Mouse (Mus musculus) megakaryocyte progenitor cell, adult 5-6 weeks (primary cell): Measurements from ENCODE around the gene Zfp791. TPM values are rescaled to one million over a fixed set of nuclear protein-coding genes. Genes with fewer than 3 reads are reported as not detected.
A peak's percentile ranks its signal among the peaks of the same experiment; 100 is the strongest.
"Not testable (repeated sequence)": the region's sequence is repeated elsewhere in the genome, so short reads cannot be mapped to it uniquely, and the experiment has no call there.

Experiments
- ATAC-seq: replicated peaks from 2 replicates; pipeline ENCODE4 v1.8.0; 2016; ENCODE audit warnings: mild to moderate bottlenecking, moderate TSS enrichment, inconsistent platforms; ENCODE audit not compliant: poor library complexity
- total RNA-seq, 2 experiments: library from RNA; stranded (forward) in 1 of 2; stranded (reverse) in 1 of 2; fragments of 157-497, 149-512 nt in 1 of 2; fragments of 200-1000 nt in 1 of 2; gene quantifications; 2 replicates each; pipeline versions ENCODE4 v1.2.3 to v1.2.4; 2015 to 2017

Zfp791 gene
- not detected in 2 replicates for total RNA-seq (2015)
- total RNA-seq (2017), result not detected in 2 replicates

DNA sequence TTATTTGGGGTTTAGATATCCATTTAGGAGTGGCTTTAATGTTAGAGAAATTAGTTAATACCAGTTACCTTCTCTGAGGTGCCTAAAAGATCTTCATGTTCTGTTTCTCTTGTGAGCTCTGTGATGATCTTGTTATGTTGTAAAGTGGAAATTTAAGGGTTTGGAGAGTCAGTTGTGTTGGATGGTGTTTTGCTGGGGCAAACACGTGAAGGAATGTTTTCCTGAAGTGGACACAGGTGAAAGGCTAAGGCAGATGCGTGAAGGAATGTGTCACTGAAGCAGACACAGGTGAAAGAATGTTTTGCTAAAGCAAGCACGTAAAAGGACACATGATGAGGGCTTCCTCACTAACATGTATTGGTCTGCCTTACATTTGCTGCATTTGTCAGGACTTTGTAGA, at the start of gene Zfp791:
Zfp791 (minus strand) TSS at position 101 of the 400 bp plus-strand sequence.
- ATAC-seq, result no peak

- ATAC-seq, result 0 out of 2 replicates have a peak, but pooled peaks have one; percentile 48
Measured at GRCm38 (mm10) chr8:85171291-85171690, 48.4 kb upstream of the Zfp791 start.

GRCm38 (mm10) chr8:85151624-85152023, 28.7 kb upstream of the Zfp791 start, which contains the start of gene Cks1brt:
Gene Cks1brt (plus strand): TSS chr8:85151924.
- ATAC-seq, result no peak

GRCm38 (mm10) chr8:85142516-85142915, 19.6 kb upstream of the Zfp791 start:
- peak; percentile 91 for ATAC-seq

DNA sequence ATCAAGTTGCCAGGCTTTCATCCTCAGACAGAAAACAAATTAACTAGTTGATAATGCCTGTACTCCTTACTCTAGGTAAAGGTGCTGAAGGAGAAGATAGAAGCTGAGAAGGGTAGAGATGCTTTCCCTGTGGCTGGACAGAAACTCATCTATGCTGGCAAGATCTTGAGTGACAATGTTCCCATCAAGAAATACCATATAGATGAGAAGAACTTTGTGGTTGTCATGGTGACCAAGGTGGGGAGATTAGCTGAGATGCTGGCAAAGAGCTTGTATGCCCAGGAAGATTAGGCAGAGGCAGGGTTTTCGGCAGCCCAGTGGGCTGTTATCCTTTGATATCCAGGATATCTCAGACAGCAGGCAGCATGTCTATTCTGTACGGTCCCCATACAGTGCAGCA, 12.8 kb upstream of the Zfp791 start:
- ATAC-seq, result not testable (repeated sequence)

GRCm38 (mm10) chr8:85132335-85132734, 9.4 kb upstream of the Zfp791 start:
- ATAC-seq, result no peak

GRCm38 (mm10) chr8:85123691-85124090, 796 bp upstream of the Zfp791 start:
- no peak for ATAC-seq

DNA sequence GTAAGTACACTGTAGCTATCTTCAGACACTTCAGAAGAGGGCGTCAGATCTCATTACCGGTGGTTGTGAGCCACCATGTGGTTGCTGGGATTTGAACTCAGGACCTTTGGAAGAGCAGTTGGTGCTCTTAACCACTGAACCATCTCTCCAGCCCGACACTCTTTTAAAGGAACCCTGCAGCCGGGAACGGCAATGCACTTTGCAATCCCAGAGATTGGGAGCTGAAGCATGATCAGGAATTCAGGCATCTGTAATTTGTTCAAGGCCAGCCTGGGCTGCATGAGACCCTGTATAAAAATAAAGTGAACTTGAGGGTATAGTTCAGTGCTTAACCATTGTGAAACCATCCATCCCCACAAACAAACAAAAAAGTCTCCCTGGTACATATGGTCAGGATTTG, 2.6 kb downstream of the Zfp791 start:
- not testable (repeated sequence) for ATAC-seq

GRCm38 (mm10) chr8:85119052-85119981, 3.6 kb downstream of the Zfp791 start:
- no peak; the same call in 1 of the 2 replicates for ATAC-seq

DNA sequence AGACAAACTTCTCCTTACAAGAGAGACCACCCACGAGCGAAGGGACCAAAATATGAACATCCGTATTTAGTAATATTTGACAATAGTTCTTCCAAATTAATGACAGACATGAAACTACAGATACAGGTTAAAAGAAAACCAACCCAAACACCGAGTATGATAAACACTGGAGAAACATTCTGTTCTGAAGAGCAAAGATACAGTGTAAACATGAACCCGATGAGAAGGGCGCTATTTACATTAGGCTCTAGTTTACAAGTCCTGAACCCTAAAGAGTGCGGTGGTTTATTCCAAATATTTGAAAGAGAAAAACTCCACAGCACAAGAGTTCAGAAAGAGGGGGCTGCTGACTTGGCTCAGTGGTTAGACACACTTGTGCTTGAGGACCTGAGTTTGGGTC, 5.9 kb downstream of the Zfp791 start:
- ATAC-seq, result no peak

GRCm38 (mm10) chr8:85115501-85115900, 7.4 kb downstream of the Zfp791 start:
- no peak for ATAC-seq

DNA sequence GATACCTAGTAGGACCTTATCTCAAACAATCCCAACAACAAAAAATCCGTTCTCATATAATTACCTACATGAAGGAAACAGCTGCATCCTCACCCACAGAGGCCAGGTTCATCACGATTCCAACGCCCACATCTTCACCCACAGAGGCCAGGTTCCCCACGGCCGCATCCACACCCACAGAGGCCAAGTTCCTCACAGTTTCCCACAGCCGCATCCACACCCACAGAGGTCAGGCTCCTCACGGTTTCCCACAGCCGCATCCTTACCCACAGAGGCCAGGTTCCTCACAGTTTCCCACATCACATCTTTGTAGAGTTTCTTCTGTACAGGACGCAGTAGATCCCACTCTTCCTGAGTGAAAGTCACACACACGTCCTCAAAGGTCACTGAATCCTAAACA, 9.7 kb downstream of the Zfp791 start:
- no peak for ATAC-seq

GRCm38 (mm10) chr8:85100076-85100665, 22.7 kb downstream of the Zfp791 start:
- no peak for ATAC-seq

DNA sequence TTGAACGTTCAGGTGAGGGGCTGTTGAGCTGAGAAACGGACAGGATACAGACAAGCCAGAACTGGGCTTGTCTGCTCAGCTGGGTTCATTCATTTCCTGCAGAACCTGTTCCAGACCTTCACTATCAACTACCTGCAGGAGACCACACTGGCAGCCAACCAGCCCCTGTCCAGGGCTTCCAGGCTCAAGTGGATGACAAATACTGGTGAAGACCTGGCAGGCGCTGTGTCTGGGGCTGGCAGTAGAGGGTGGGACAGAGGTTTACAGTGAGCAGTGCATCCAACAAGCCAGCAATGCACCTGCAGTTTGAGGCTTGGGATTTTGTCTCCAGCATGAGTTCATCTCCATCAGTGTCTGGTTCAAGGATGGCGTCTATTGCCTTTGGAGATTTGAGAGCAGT, 26.0 kb downstream of the Zfp791 start:
- no peak for ATAC-seq

- no peak for ATAC-seq
Measured at GRCm38 (mm10) chr8:85096196-85096595, 26.7 kb downstream of the Zfp791 start.

GRCm38 (mm10) chr8:85095566-85095965, 27.3 kb downstream of the Zfp791 start:
- ATAC-seq, result no peak

- ATAC-seq, result no peak
Measured at GRCm38 (mm10) chr8:85095051-85095450, 27.8 kb downstream of the Zfp791 start.

- ATAC-seq, result no peak
Measured at GRCm38 (mm10) chr8:85091526-85092090, 31.3 kb downstream of the Zfp791 start.

GRCm38 (mm10) chr8:85090856-85091255, 32.0 kb downstream of the Zfp791 start:
- no peak for ATAC-seq

GRCm38 (mm10) chr8:85088771-85089170, 34.1 kb downstream of the Zfp791 start:
- ATAC-seq, result no peak

DNA sequence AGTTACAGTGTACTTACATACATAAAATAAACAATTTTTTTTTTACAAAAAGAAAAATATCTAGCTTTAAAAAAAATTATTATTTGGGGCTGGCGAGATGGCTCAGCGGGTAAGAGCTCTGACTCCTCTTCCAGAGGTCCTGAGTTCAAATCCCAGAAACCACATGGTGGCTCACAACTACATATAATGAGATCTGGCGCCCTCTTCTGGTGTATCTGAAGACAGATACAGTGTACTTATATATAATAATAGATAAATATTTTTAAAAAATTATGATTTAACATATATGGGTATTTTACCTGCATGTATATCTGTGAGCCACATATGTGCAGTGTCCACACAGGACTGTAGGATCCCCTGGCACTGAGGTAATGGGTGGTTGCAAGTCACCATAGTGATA, 36.7 kb downstream of the Zfp791 start:
- no peak for ATAC-seq

DNA sequence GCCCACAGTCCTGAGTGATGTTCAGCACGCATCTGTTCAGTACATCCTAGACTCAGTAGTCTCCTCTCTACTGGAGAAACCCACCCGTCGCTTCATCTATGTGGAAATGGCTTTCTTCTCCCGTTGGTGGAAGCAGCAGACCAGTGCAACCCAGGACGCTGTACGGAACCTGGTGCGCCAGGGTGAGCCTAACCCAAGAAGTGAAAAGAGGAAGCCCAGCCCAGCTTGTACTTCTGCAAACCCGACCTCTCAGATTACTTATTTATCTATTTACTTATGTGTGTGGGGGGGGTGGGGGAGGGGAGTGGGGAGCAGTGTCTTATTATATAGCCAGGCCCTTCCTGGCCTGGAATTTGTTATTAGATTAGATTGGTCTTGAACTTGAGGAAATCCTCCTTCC, 38.3 kb downstream of the Zfp791 start:
- ATAC-seq, result peak; percentile 16; the same call in 1 of the 2 replicates
